Mouse (Mus musculus) macrophage (primary cell): ENCODE data around the gene Ahctf1. TPM values are rescaled to one million over a fixed set of nuclear protein-coding genes. Genes with fewer than 3 reads are reported as not detected.

ENCODE experiments used
- H3K27ac ChIP-seq: fragments of 350-480 bp; formaldehyde crosslinking; 2 replicates; pipeline ENCODE4 v1.9.0; 2021
- H3K36me3 ChIP-seq: fragments of 350-480 bp; formaldehyde crosslinking; 2 replicates; pipeline ENCODE4 v1.9.0; 2021; ENCODE audit errors: inconsistent target
- H3K4me3 ChIP-seq: fragments of 350-480 bp; formaldehyde crosslinking; 2 replicates; pipeline ENCODE4 v1.9.0; 2021; ENCODE audit errors: inconsistent target
- H3K79me2 ChIP-seq: fragments of 350-480 bp; formaldehyde crosslinking; 2 replicates; pipeline ENCODE4 v1.9.0; 2021; ENCODE audit errors: inconsistent target
- WGBS: methylation state at CpG from one replicate; pipeline ENCODE4 v1.1.7; 2026; ENCODE audit warnings: inconsistent platforms; ENCODE audit not compliant: missing documents; 5-methylcytosine and 5-hydroxymethylcytosine counted together
- polyA plus RNA-seq: library from polyadenylated mRNA; stranded (reverse); fragments of 250-400 nt; gene quantifications from 3 replicates; pipeline ENCODE4 v1.2.4, GENCODE M21; 2018; ENCODE audit warnings: inconsistent platforms

Gene Ahctf1
- polyA plus RNA-seq, 1 experiment from 2014 or later = 21.5 TPM

GRCm38 (mm10) chr1:179712658-179713057 is 90.8 kb downstream of the Ahctf1 start:
- Histone ChIP-seq H3K4me3 (no peak overlapping the region), H3K27ac (no peak overlapping the region), H3K79me2 (no peaks in the 10 kb centered on the region), H3K36me3 (no peaks in the 10 kb centered on the region)
- WGBS = 96% methylated on average over 7 of the region's 7 CpGs

- no peaks in the 10 kb centered on the region for H3K36me3 ChIP-seq
- H3K4me3 ChIP-seq = no peak overlapping the region
- no peak overlapping the region for H3K27ac ChIP-seq
- H3K79me2 ChIP-seq = no peaks in the 10 kb centered on the region
- WGBS = 61% methylated on average over 5 of the region's 5 CpGs
These were observed 92.7 kb downstream of the Ahctf1 start for GRCm38 (mm10) chr1:179710739-179711138.

GRCm38 (mm10) chr1:179709390-179709789 is 94.1 kb downstream of the Ahctf1 start:
- H3K36me3 ChIP-seq = no peaks in the 10 kb centered on the region
- H3K27ac ChIP-seq = no peak overlapping the region
- no peaks in the 10 kb centered on the region for H3K79me2 ChIP-seq
- WGBS = 44% methylated on average over 6 of the region's 6 CpGs
- H3K4me3 ChIP-seq = no peak overlapping the region

- Histone ChIP-seq H3K79me2 (no peaks in the 10 kb centered on the region), H3K27ac (no peak overlapping the region), H3K36me3 (no peaks in the 10 kb centered on the region), H3K4me3 (no peak overlapping the region)
- WGBS = 96% methylated on average over 6 of the region's 6 CpGs
These were observed 98.3 kb downstream of the Ahctf1 start for GRCm38 (mm10) chr1:179705154-179705553.

- 6% methylated on average over 3 of the region's 3 CpGs for WGBS
- Histone ChIP-seq H3K79me2 (no peaks in the 10 kb centered on the region), H3K36me3 (no peaks in the 10 kb centered on the region), H3K4me3 (no peak overlapping the region), H3K27ac (no peak overlapping the region)
These were observed 99.3 kb downstream of the Ahctf1 start for GRCm38 (mm10) chr1:179704150-179704549.

Other genes with a start within 250 kb of the Ahctf1 start
- 8.7 to 18.7 TPM (median 15.8 TPM) in 3 replicates for gene Sccpdh, start 135.5 kb downstream of the Ahctf1 start, polyA plus RNA-seq
- gene Kif28, start 58.4 kb downstream of the Ahctf1 start, polyA plus RNA-seq = not detected in 3 replicates
- not detected in 3 replicates for gene Gm10518, start 304 bp downstream of the Ahctf1 start, polyA plus RNA-seq
- gene Cdc42bpa, start 156.8 kb upstream of the Ahctf1 start, polyA plus RNA-seq = 1.2 to 3.6 TPM (median 3.3 TPM) in 3 replicates